Mouse (Mus musculus) G1E (cell line): ENCODE results near the gene Lipe.

ENCODE experiments used
- CTCF ChIP-seq: IDR thresholded peaks from 2 replicates; pipeline ENCODE4 v1.5.1; 2012; ENCODE audit warnings: low read depth, low read length, inconsistent platforms, mixed read lengths
- GATA1 ChIP-seq: IDR thresholded peaks from 2 replicates; pipeline ENCODE4 v1.6.1; 2012; ENCODE audit warnings: borderline replicate concordance, low read length, inconsistent platforms, mixed read lengths
- GATA2 ChIP-seq: IDR thresholded peaks from 2 replicates; pipeline ENCODE4 v1.6.1; 2012; ENCODE audit warnings: low read depth, low read length, inconsistent platforms, borderline replicate concordance
- POLR2AphosphoS5 ChIP-seq: IDR thresholded peaks from 2 replicates; pipeline ENCODE4 v1.6.1; 2012; ENCODE audit warnings: low read depth, low read length, inconsistent platforms; ENCODE audit not compliant: insufficient replicate concordance
- TAL1 ChIP-seq: conservative IDR thresholded peaks from 2 replicates; pipeline ENCODE4 v1.6.1; 2012; ENCODE audit warnings: low read depth, low read length, inconsistent platforms, mixed read lengths

- no peak for TF ChIP-seq CTCF
- no peak for TF ChIP-seq GATA2
- no peak for TF ChIP-seq TAL1
- no peak for TF ChIP-seq GATA1
- TF ChIP-seq POLR2AphosphoS5: no peak
Observed at GRCm38 (mm10) chr7:25422286-25422841, 23.9 kb upstream of the Lipe start.
